Mouse (Mus musculus) heart, adult 11 months (tissue): ENCODE results near the gene Frzb.
A peak's percentile ranks its signal among the peaks of the same experiment; 100 is the strongest.
"Not testable (repeated sequence)": the region's sequence is repeated elsewhere in the genome, so short reads cannot be mapped to it uniquely, and the experiment has no call there.

Experiments used
- DNase-seq: peaks from one replicate; pipeline ENCODE4 v3.0.0; 2022

Gene Frzb

GRCm38 (mm10) chr2:80447291-80447791 is at the start of gene Frzb:
Gene Frzb (minus strand): TSS chr2:80447625.
- DNase-seq = peak; percentile 97

GRCm38 (mm10) chr2:80495304-80495703 is 47.9 kb upstream of the Frzb start:
- not testable (repeated sequence) for DNase-seq

GRCm38 (mm10) chr2:80486851-80487250 is 39.4 kb upstream of the Frzb start:
- DNase-seq = peak; percentile 86

GRCm38 (mm10) chr2:80484951-80485350 is 37.5 kb upstream of the Frzb start:
- DNase-seq = peak; percentile 28

GRCm38 (mm10) chr2:80475831-80476230 is 28.4 kb upstream of the Frzb start:
- peak; percentile 58 for DNase-seq

GRCm38 (mm10) chr2:80474247-80474796 is 26.9 kb upstream of the Frzb start:
- DNase-seq = no peak

GRCm38 (mm10) chr2:80465991-80466821 is 18.8 kb upstream of the Frzb start:
- DNase-seq = no peak

- DNase-seq = no peak
These were observed 14.4 kb upstream of the Frzb start for GRCm38 (mm10) chr2:80461827-80462226.

GRCm38 (mm10) chr2:80448231-80448630 is 806 bp upstream of the Frzb start:
- DNase-seq = peak; percentile 92

GRCm38 (mm10) chr2:80446308-80447151 is 895 bp downstream of the Frzb start:
- peak; percentile 94 for DNase-seq

- no peak for DNase-seq
These were observed 1.5 kb downstream of the Frzb start for GRCm38 (mm10) chr2:80445926-80446307.

- peak; percentile 75 for DNase-seq
These were observed 1.9 kb downstream of the Frzb start for GRCm38 (mm10) chr2:80445491-80445890.

GRCm38 (mm10) chr2:80444418-80445365 is 2.7 kb downstream of the Frzb start:
- peak; percentile 89 for DNase-seq

GRCm38 (mm10) chr2:80443962-80444361 is 3.5 kb downstream of the Frzb start:
- DNase-seq = peak; percentile 80

GRCm38 (mm10) chr2:80441386-80441785 is 6.0 kb downstream of the Frzb start:
- peak; percentile 88 for DNase-seq

GRCm38 (mm10) chr2:80438854-80439253 is 8.6 kb downstream of the Frzb start:
- peak; percentile 46 for DNase-seq

- DNase-seq = no peak
These were observed 10.0 kb downstream of the Frzb start for GRCm38 (mm10) chr2:80437401-80437800.

- peak; percentile 79 for DNase-seq
These were observed 12.4 kb downstream of the Frzb start for GRCm38 (mm10) chr2:80434783-80435572.

- no peak for DNase-seq
These were observed 14.1 kb downstream of the Frzb start for GRCm38 (mm10) chr2:80433254-80433876.

GRCm38 (mm10) chr2:80430357-80431053 is 16.9 kb downstream of the Frzb start:
- peak; percentile 45 for DNase-seq
